Mouse (Mus musculus): ENCODE measurements around the gene Zfp710. TPM values are rescaled to one million over a fixed set of nuclear protein-coding genes. Genes with fewer than 3 reads are reported as not detected.

Zfp710 gene
- polyA plus RNA-seq, 2 experiments from 2014 or later: 4.2 to 4.6 TPM

- no peak for ATAC-seq
These were observed 33.9 kb downstream of the Zfp710 start for GRCm38 (mm10) chr7:80058405-80059063.

GRCm38 (mm10) chr7:80059064-80059838 lies 34.6 kb downstream of the Zfp710 start:
- ATAC-seq: no peak

- no peak for ATAC-seq
These were observed 35.6 kb downstream of the Zfp710 start for GRCm38 (mm10) chr7:80060012-80060778.

GRCm38 (mm10) chr7:80062083-80062826 lies 37.6 kb downstream of the Zfp710 start:
- ATAC-seq: no peak

GRCm38 (mm10) chr7:80063244-80063643 lies 38.6 kb downstream of the Zfp710 start:
- no peak for ATAC-seq

GRCm38 (mm10) chr7:80063902-80064736 lies 39.5 kb downstream of the Zfp710 start:
- ATAC-seq: no peak

- ATAC-seq: no peak
These were observed 40.6 kb downstream of the Zfp710 start for GRCm38 (mm10) chr7:80065250-80065649.

GRCm38 (mm10) chr7:80066675-80067455 lies 42.3 kb downstream of the Zfp710 start:
- peak; percentile 36 for ATAC-seq

GRCm38 (mm10) chr7:80068341-80068740 lies 43.7 kb downstream of the Zfp710 start:
- ATAC-seq: no peak

GRCm38 (mm10) chr7:80069615-80070327 lies 45.2 kb downstream of the Zfp710 start:
- ATAC-seq: no peak

- ATAC-seq: no peak
These were observed 46.6 kb downstream of the Zfp710 start for GRCm38 (mm10) chr7:80071209-80071608.

GRCm38 (mm10) chr7:80072297-80072696 lies 47.7 kb downstream of the Zfp710 start:
- no peak for ATAC-seq

GRCm38 (mm10) chr7:80073506-80073905 lies 48.9 kb downstream of the Zfp710 start:
- no peak for ATAC-seq

- peak; percentile 79 for ATAC-seq
These were observed 50.4 kb downstream of the Zfp710 start for GRCm38 (mm10) chr7:80074921-80075441.

- no peak for ATAC-seq
These were observed 51.5 kb downstream of the Zfp710 start for GRCm38 (mm10) chr7:80075946-80076583.

GRCm38 (mm10) chr7:80076961-80077716 lies 52.5 kb downstream of the Zfp710 start:
- ATAC-seq: no peak

- ATAC-seq: no peak
These were observed 53.2 kb downstream of the Zfp710 start for GRCm38 (mm10) chr7:80077801-80078200.

GRCm38 (mm10) chr7:80078792-80079301 lies 54.2 kb downstream of the Zfp710 start:
- ATAC-seq: no peak

All from activated CD4-positive, CD25-positive, alpha-beta regulatory T cell, adult 4 months (primary cell).